Mouse (Mus musculus) spleen, adult 2 months (tissue): ENCODE results near the gene Lypd6b.

Experiments
- CTCF ChIP-seq: fragments of 200-500 bp; IDR thresholded peaks from 2 replicates; pipeline ENCODE4 v1.5.1; 2011; ENCODE audit warnings: mild to moderate bottlenecking, inconsistent platforms; ENCODE audit not compliant: insufficient read depth, insufficient read length, insufficient replicate concordance; ENCODE audit errors: extremely low read depth
- POLR2A ChIP-seq: fragments of 200-500 bp; IDR thresholded peaks from 2 replicates; pipeline ENCODE4 v1.6.1; 2011; ENCODE audit warnings: low read depth, low read length, inconsistent platforms

GRCm38 (mm10) chr2:49880507-49880906 is 93.0 kb downstream of the Lypd6b start:
- no peak for TF ChIP-seq CTCF
- no peak for TF ChIP-seq POLR2A
